Mouse (Mus musculus) B cell, adult 67 days (primary cell): Measurements from ENCODE around the gene Noc4l. TPM values are rescaled to one million over a fixed set of nuclear protein-coding genes. Genes with fewer than 3 reads are reported as not detected.

Experiments used
- total RNA-seq, 2 experiments: library from RNA; stranded (reverse); gene quantifications; 4 replicates each; pipeline ENCODE4 v1.2.4; 2023

The Noc4l gene
- total RNA-seq, result 10 to 100 TPM; 77.7 to 83.6 TPM

DNA sequence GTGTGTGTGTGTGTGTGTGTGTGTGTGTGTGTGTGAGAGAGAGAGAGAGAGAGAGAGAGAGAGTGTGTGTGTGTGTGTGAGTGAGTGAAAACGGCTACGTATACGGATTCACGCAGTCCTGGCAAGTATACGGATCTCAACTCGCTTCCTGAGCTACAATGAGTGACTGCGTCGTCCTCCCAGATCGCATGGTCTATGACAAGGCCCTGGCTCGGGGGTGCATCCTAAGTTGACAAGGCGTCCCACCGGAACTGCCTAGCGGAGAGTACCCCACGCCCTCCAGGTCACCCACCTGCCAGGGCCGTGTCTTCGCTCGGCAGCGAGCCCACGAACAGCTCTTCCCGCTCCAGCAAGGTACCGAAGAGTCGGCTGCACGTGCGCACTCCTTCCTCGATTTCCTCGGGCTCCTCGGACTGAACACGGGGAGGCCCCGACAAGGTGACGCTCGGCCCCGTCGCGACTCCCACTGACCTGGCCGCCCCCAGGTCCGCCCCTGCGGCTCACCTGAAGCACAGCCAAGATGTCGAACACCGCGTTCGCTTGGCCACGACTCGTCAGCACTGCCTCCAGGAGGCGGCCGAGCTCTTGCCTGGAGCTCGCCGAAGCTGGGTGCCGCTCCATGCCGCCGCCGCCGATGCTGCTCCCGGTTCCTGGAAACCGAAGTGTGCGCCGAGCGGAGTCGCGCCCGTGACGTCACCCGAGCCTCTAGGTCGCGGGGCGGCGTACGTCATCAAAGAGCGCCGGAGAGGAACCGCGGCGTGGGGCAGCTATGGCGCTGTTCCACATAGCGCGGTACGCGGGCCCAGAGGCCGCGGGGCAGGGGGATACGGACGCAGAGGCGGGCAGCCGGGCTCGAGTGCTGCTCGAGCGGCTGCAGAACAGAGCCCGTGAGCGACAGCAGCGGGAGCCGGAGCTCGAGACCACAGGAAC, at the start of gene Noc4l, which contains the start of gene Ddx51:
Noc4l (minus strand) TSS at position 699 of the 930 bp plus-strand sequence.
Ddx51 (plus strand) TSS at position 733 of the 930 bp plus-strand sequence.

Other genes starting within 250 kb of the Noc4l start
- 100 to 1,000 TPM; 118 to 146 TPM for gene Fbrsl1, start 204.9 kb downstream of the Noc4l start, total RNA-seq
- not detected for gene Galnt9, start 109.1 kb downstream of the Noc4l start, total RNA-seq
- gene Ddx51, start within 50 bp of the Noc4l start, total RNA-seq, result 10 to 100 TPM; 86.4 to 88.7 TPM
- 100 to 1,000 TPM; 221 to 247 TPM for gene Ep400, start 117.3 kb upstream of the Noc4l start, total RNA-seq
- 10 to 100 TPM; 32.5 to 38.1 TPM for gene Pus1, start 127.2 kb upstream of the Noc4l start, total RNA-seq
- gene Ulk1, start 156.7 kb upstream of the Noc4l start, total RNA-seq, result 10 to 100 TPM; 45.8 to 59.2 TPM
- gene Hscb, start 186.4 kb upstream of the Noc4l start, total RNA-seq, result 10 to 100 TPM; 23.3 to 24.2 TPM
- gene Chek2, start 186.6 kb upstream of the Noc4l start, total RNA-seq, result 10 to 100 TPM; 13.1 to 13.6 TPM
- gene Ttc28, start 226.4 kb upstream of the Noc4l start, total RNA-seq, result 10 to 100 TPM; 26.3 to 29.1 TPM